Mouse (Mus musculus): Measurements from ENCODE around the gene Azgp1.
"Not testable (repeated sequence)": the region's sequence is repeated elsewhere in the genome, so short reads cannot be mapped to it uniquely, and the experiment has no call there.

The Azgp1 gene

DNA sequence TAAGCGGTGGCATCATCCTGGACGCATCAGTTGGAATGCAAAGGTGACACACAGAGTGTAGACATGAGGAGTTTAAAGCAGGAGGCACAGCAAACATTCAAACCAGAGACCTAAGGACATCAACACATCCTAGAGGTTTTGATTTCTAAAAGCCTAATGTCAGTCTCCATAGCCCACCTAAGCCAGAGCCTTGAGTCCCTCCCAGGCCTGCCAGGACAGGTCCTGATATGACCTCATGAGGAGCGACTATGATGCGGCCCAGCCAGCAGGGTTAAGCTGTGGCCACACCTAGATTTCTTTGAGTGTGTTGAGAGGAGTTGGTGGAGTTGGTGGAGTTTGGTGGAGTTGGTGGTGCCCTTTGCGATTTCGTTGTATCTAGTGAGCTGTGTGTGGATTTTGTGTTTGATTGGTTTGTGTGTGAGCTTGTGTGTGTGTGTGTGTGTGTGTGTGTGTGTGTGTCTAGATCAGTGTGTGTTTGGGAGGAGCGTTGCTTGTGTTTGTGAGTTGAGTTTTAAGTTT is 39.7 kb downstream of the Azgp1 start, which contains the start of the genes Smok3a and Smok3b:
Smok3a (plus strand) TSS at position 301 of the 519 bp plus-strand sequence.
Smok3b (plus strand) TSS at position 469 of the 519 bp plus-strand sequence.
- in situ Hi-C loops (cut with MseI, MboI): not testable (repeated sequence)

Data from mouse trophoblast stem cell (cell line).